Mouse (Mus musculus): ENCODE results near the gene Myrf. TPM values are rescaled to one million over a fixed set of nuclear protein-coding genes. Genes with fewer than 3 reads are reported as not detected.

Myrf gene
- polyA plus RNA-seq, 1 experiment from 2014 or later, result 5.0 TPM

GRCm38 (mm10) chr19:10189022-10189421 lies 51.5 kb downstream of the Myrf start:
- TF ChIP-seq EP300 (IDR thresholded peaks at IDR 0.05) (no peak), CTCF (IDR thresholded peaks at IDR 0.05) (no peak)
- ATAC-seq, result no peak
- 92% methylated on average over 6 of the region's 6 CpGs for WGBS
- H3K4me2 ChIP-seq (replicated peaks; ENCODE audit: low read depth, low read length), result no peak overlapping the region
- no peaks in the 10 kb centered on the region for H3K9me3 ChIP-seq (ENCODE audit: low read length)
- no peaks in the 10 kb centered on the region for H3K27me3 ChIP-seq (replicated peaks; ENCODE audit: insufficient read depth, low read length)
- DNase-seq (ENCODE audit: low spot score), result no peak
- H3K4me1 ChIP-seq (ENCODE audit: insufficient read depth, low read depth, low read length), result peaks cover 3% of the 10 kb centered on the region; the same call in 1 of the 2 replicates
- H3K27ac ChIP-seq (ENCODE audit: low read length), result no peak overlapping the region
- H3K36me3 ChIP-seq (ENCODE audit: insufficient read depth, low read length), result peaks cover 10% of the 10 kb centered on the region; the same call in 1 of the 2 replicates
- H3K4me3 ChIP-seq (ENCODE audit: low read depth, low read length), result no peak overlapping the region
- no peak overlapping the region for H3K9ac ChIP-seq (replicated peaks; ENCODE audit: low read depth)

DNA sequence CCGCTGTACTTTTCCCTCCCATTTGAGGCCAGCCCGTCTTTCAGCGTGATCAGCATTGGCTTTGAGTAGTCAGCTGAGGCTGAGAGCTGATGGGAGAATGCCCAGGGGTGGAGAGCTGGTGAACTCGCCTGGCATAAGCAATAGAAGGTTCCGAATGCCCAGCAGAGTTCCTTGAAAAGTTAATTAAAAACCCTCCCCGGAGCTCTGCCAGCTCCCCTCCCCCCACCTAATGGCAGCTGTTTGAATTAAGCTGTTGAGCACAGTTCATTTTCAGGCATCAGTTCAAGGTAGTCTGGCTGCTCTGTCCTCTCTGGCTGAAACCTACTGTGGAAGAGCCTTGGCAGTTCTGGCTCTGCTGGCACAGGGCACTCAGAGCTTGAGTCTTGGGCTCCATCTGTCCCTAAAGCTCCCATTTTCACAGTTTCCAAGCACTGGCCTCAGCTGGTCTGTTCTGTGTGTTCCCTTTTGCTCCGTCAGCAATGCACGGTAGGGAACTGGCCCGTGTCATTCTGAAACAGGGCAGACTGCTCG lies 52.2 kb downstream of the Myrf start:
- no peaks in the 10 kb centered on the region for H3K9me3 ChIP-seq (ENCODE audit: low read length)
- TF ChIP-seq EP300 (IDR thresholded peaks at IDR 0.05), result no peak
- TF ChIP-seq CTCF (IDR thresholded peaks at IDR 0.05), result no peak
- DNase-seq (ENCODE audit: low spot score) (no peak), ATAC-seq (no peak)
- H3K4me1 ChIP-seq (ENCODE audit: insufficient read depth, low read depth, low read length), result peaks cover 5% of the 10 kb centered on the region; the same call in 1 of the 2 replicates
- H3K27me3 ChIP-seq (replicated peaks; ENCODE audit: insufficient read depth, low read length), result no peaks in the 10 kb centered on the region
- no peak overlapping the region for H3K4me2 ChIP-seq (replicated peaks; ENCODE audit: low read depth, low read length)
- H3K4me3 ChIP-seq (ENCODE audit: low read depth, low read length), result no peak overlapping the region
- no peak overlapping the region for H3K27ac ChIP-seq (ENCODE audit: low read length)
- peaks cover 10% of the 10 kb centered on the region; the same call in 1 of the 2 replicates for H3K36me3 ChIP-seq (ENCODE audit: insufficient read depth, low read length)
- 84% methylated on average over 10 of the region's 10 CpGs for WGBS
- H3K9ac ChIP-seq (replicated peaks; ENCODE audit: low read depth), result no peak overlapping the region

GRCm38 (mm10) chr19:10186569-10186968 lies 54.0 kb downstream of the Myrf start:
- TF ChIP-seq CTCF (IDR thresholded peaks at IDR 0.05) (no peak), EP300 (IDR thresholded peaks at IDR 0.05) (no peak)
- peaks cover 5% of the 10 kb centered on the region; the same call in 1 of the 2 replicates for H3K4me1 ChIP-seq (ENCODE audit: insufficient read depth, low read depth, low read length)
- H3K27ac ChIP-seq (ENCODE audit: low read length), result no peak overlapping the region
- no peak overlapping the region for H3K4me2 ChIP-seq (replicated peaks; ENCODE audit: low read depth, low read length)
- 93% methylated on average over 8 of the region's 8 CpGs for WGBS
- H3K9ac ChIP-seq (replicated peaks; ENCODE audit: low read depth), result no peak overlapping the region
- ATAC-seq, result no peak
- H3K4me3 ChIP-seq (ENCODE audit: low read depth, low read length), result no peak overlapping the region
- DNase-seq (ENCODE audit: low spot score), result no peak
- no peaks in the 10 kb centered on the region for H3K9me3 ChIP-seq (ENCODE audit: low read length)
- H3K36me3 ChIP-seq (ENCODE audit: insufficient read depth, low read length), result peaks cover 10% of the 10 kb centered on the region; the same call in 1 of the 2 replicates
- no peaks in the 10 kb centered on the region for H3K27me3 ChIP-seq (replicated peaks; ENCODE audit: insufficient read depth, low read length)

DNA sequence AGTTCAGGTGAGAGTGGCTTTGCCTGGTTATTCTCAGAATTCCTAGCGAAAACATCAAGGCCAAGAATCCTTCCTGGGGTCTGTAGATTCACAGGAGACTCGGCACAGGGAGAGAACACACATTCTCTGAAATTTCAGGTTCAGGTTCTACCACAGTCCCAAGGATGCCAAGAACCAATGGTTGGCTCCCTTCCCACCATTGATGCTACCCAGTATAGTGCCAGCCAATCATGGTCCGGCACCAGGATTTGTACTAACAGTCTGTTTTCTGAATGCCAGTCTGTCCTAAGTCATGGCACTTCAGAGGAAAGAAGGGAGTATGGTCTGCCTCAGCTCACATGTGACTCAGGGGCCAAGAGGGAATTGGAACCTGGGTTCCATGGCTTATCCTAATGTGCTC lies 54.7 kb downstream of the Myrf start:
- no peak for ATAC-seq
- Histone ChIP-seq H3K4me1 (ENCODE audit: insufficient read depth, low read depth, low read length) (peaks cover 5% of the 10 kb centered on the region; the same call in 1 of the 2 replicates), H3K4me2 (replicated peaks; ENCODE audit: low read depth, low read length) (no peak overlapping the region), H3K27ac (ENCODE audit: low read length) (no peak overlapping the region), H3K36me3 (ENCODE audit: insufficient read depth, low read length) (peaks cover 10% of the 10 kb centered on the region; the same call in 1 of the 2 replicates), H3K4me3 (ENCODE audit: low read depth, low read length) (no peak overlapping the region), H3K9ac (replicated peaks; ENCODE audit: low read depth) (no peak overlapping the region), H3K27me3 (replicated peaks; ENCODE audit: insufficient read depth, low read length) (no peaks in the 10 kb centered on the region), H3K9me3 (ENCODE audit: low read length) (no peaks in the 10 kb centered on the region)
- DNase-seq (ENCODE audit: low spot score), result no peak
- TF ChIP-seq CTCF (IDR thresholded peaks at IDR 0.05), result no peak
- no peak for TF ChIP-seq EP300 (IDR thresholded peaks at IDR 0.05)
- 88% methylated on average over 3 of the region's 3 CpGs for WGBS

DNA sequence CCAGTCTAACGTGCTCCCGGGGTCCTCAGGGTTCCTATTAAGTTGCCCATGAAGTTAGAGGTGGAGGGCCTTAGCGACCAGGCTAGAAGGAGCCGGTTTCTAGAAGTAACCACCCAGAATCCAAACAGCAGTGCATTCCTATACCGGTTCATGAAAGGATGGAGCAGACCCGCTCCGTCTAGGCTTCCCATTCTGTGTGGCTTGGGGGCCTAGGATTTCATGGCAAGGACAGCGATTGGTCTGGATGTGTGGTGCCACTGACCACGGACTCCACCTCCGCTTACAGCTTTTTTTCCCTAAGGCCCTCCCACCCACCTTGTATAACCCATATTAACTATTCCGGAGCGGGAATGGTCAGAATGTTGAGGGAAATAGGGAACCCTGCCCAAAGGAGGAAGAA lies 56.5 kb downstream of the Myrf start:
- peak overlapping the region; percentile 80; the same call in 1 of the 2 replicates for H3K27ac ChIP-seq (ENCODE audit: low read length)
- H3K9me3 ChIP-seq (ENCODE audit: low read length), result no peaks in the 10 kb centered on the region
- no peaks in the 10 kb centered on the region for H3K27me3 ChIP-seq (replicated peaks; ENCODE audit: insufficient read depth, low read length)
- DNase-seq (ENCODE audit: low spot score) (peak; percentile 50), ATAC-seq (no peak)
- peak overlapping the region; percentile 85 for H3K4me3 ChIP-seq (ENCODE audit: low read depth, low read length)
- peaks cover 7% of the 10 kb centered on the region; the same call in 1 of the 2 replicates for H3K36me3 ChIP-seq (ENCODE audit: insufficient read depth, low read length)
- TF ChIP-seq CTCF (IDR thresholded peaks at IDR 0.05), result no peak
- TF ChIP-seq EP300 (IDR thresholded peaks at IDR 0.05), result no peak
- peaks cover 5% of the 10 kb centered on the region; the same call in 1 of the 2 replicates for H3K4me1 ChIP-seq (ENCODE audit: insufficient read depth, low read depth, low read length)
- 9% methylated on average over 12 of the region's 12 CpGs for WGBS
- peak overlapping the region; percentile 91 for H3K4me2 ChIP-seq (replicated peaks; ENCODE audit: low read depth, low read length)
- H3K9ac ChIP-seq (replicated peaks; ENCODE audit: low read depth), result peak overlapping the region; percentile 72; the same call in 1 of the 2 replicates

DNA sequence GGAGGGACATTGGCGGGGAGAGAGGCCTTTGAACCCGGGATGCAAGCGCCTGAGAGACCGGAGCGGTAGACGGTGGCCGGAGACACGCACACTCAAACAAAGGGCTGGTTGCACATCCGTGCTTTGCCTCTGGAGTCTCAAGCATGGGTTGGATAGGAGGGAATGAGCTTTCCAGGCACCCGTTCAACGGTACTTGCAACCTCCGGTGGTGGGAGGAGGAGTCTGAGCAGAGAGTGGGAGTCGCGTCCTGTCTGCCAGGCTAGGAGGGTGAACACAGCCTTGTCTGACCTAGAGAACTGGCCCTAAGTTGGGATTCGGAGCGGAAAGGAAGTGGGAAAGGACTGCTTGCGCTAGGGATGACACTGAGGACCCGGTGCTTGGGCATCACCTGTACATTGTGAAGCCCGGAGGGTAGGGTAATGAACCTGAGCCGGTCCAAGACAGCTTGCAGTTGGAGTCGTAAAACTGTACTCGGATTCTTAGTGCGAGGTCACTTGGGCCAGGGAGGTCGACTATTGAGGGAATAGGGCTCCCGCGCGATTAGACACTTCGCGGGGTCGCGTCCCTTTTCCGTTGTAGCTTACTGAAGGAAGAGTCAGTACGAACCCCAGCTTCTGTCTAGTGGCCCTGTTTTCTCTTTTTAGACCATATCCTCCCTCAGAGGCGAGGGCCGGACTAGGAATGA lies 57.1 kb downstream of the Myrf start:
- peak overlapping the region; percentile 91 for H3K4me2 ChIP-seq (replicated peaks; ENCODE audit: low read depth, low read length)
- peak; percentile 85 for DNase-seq (ENCODE audit: low spot score)
- H3K9ac ChIP-seq (replicated peaks; ENCODE audit: low read depth), result peak overlapping the region; percentile 72
- H3K27me3 ChIP-seq (replicated peaks; ENCODE audit: insufficient read depth, low read length), result no peaks in the 10 kb centered on the region
- no peaks in the 10 kb centered on the region for H3K9me3 ChIP-seq (ENCODE audit: low read length)
- 1% methylated on average over 35 of the region's 35 CpGs for WGBS
- no peak for TF ChIP-seq EP300 (IDR thresholded peaks at IDR 0.05)
- TF ChIP-seq CTCF (IDR thresholded peaks at IDR 0.05), result 0 out of 2 replicates have a peak, but pooled peaks have one; percentile 16
- H3K36me3 ChIP-seq (ENCODE audit: insufficient read depth, low read length), result peaks cover 7% of the 10 kb centered on the region; the same call in 1 of the 2 replicates
- peaks cover 5% of the 10 kb centered on the region; the same call in 1 of the 2 replicates for H3K4me1 ChIP-seq (ENCODE audit: insufficient read depth, low read depth, low read length)
- peak; percentile 77 for ATAC-seq
- peak overlapping the region; percentile 80 for H3K27ac ChIP-seq (ENCODE audit: low read length)
- H3K4me3 ChIP-seq (ENCODE audit: low read depth, low read length), result peak overlapping the region; percentile 85
